In genomic region chr10:67855760-67856159, GRCm38 (mm10) we compare ENCODE assay signal across 29 mouse cellular contexts. TPM values are rescaled to one million over a fixed set of nuclear protein-coding genes. Genes with fewer than 3 reads are reported as not detected.
DNase-seq lines count a peak whose midpoint lies in the region; ATAC-seq and TF ChIP-seq lines count a peak whose summit lies in the region.
"Had no signal": no experiment of that assay in that cellular context is flagged by ENCODE, and none has a peak within 500 bp of the region (broad histone marks: within the 10 kb centered on the region; RNA-seq: fewer than 3 reads in every experiment).

No protein-coding gene starts in this region.

- no peak for ATAC-seq in heart, postnatal 0 days (ENCODE audit: insufficient read depth, low read depth)
- no peak for ATAC-seq in heart, embryonic 12.5 days (ENCODE audit: insufficient number of reproducible peaks, low FRiP score)
- peak; percentile 26; the same call in 1 of the 2 replicates for ATAC-seq in lung, postnatal 0 days
- ATAC-seq: forebrain, embryonic 16.5 days; intestine, postnatal 0 days; Patski had no signal

- H3K27me3 ChIP-seq in heart, postnatal 0 days (ENCODE audit: control insufficient read depth, insufficient read depth, low read length) = no peaks in the 10 kb centered on the region
- H3K27me3 ChIP-seq in heart, embryonic 12.5 days (replicated peaks) = no peaks in the 10 kb centered on the region
- H3K27me3 ChIP-seq in lung, postnatal 0 days (replicated peaks; ENCODE audit: insufficient read depth, low read length) = no peaks in the 10 kb centered on the region
- H3K27me3 ChIP-seq: hindbrain, embryonic 12.5 days; limb, embryonic 13.5 days; lung, embryonic 15.5 days; neural tube, embryonic 13.5 days had no signal

- H3K4me1 ChIP-seq in heart, postnatal 0 days (ENCODE audit: control insufficient read depth, insufficient read depth) = 0 out of 2 replicates have a peak, but pooled peaks cover 6% of the 10 kb centered on the region
- H3K4me1 ChIP-seq in heart, embryonic 12.5 days (replicated peaks) = 0 out of 2 replicates have a peak, but pooled peaks cover 7% of the 10 kb centered on the region
- no peaks in the 10 kb centered on the region for H3K4me1 ChIP-seq in lung, postnatal 0 days (ENCODE audit: insufficient read depth, low read depth, low read length)
- H3K4me1 ChIP-seq: embryonic facial prominence, embryonic 13.5 days; limb, embryonic 13.5 days; lung, embryonic 15.5 days; neural tube, embryonic 13.5 days had no signal

- no peak overlapping the region for H3K4me3 ChIP-seq in gastrocnemius, adult 2 months
- H3K4me3 ChIP-seq in heart, postnatal 0 days (ENCODE audit: low read depth, low read length) = no peak overlapping the region
- no peak overlapping the region for H3K4me3 ChIP-seq in heart, embryonic 12.5 days
- H3K4me3 ChIP-seq in lung, postnatal 0 days (ENCODE audit: low read depth, low read length) = no peak overlapping the region
- H3K4me3 ChIP-seq: embryonic facial prominence, embryonic 13.5 days; hindbrain, embryonic 12.5 days; limb, embryonic 13.5 days; lung, embryonic 15.5 days; neural tube, embryonic 13.5 days had no signal

- no peak for DNase-seq in gastrocnemius, adult 2 months
- no peak for DNase-seq in gastrocnemius, postnatal 14 days
- peak; percentile 26 for DNase-seq in heart, postnatal 0 days (ENCODE audit: low spot score)
- DNase-seq in lung, postnatal 0 days (ENCODE audit: low spot score) = no peak
- DNase-seq in lung, postnatal 25 days (ENCODE audit: low spot score) = no peak
- DNase-seq in brain, adult 2 months (ENCODE audit: low read depth, low spot score) = peak; percentile 32
- DNase-seq in ovary, adult 18-20 months (ENCODE audit: low spot score) = no peak
- DNase-seq: adrenal gland, postnatal 14 days; cerebellum, adult 18-20 months; cerebellum, postnatal 10 days; gastrocnemius, postnatal 36 days; kidney, adult 9 months; kidney, postnatal 10 days; layer of hippocampus, postnatal 36 days; thymus, adult 18-20 months; thymus, postnatal 25 days had no signal

- H3K27ac ChIP-seq in gastrocnemius, adult 2 months = peak overlapping the region; percentile 35
- no peak overlapping the region for H3K27ac ChIP-seq in heart, postnatal 0 days (ENCODE audit: low read depth)
- no peak overlapping the region for H3K27ac ChIP-seq in heart, embryonic 12.5 days (ENCODE audit: poor library complexity, severe bottlenecking)
- no peak overlapping the region for H3K27ac ChIP-seq in lung, postnatal 0 days (ENCODE audit: low read length)
- H3K27ac ChIP-seq: embryonic facial prominence, embryonic 13.5 days; hindbrain, embryonic 12.5 days; limb, embryonic 13.5 days; lung, embryonic 15.5 days; neural tube, embryonic 13.5 days; stomach, postnatal 0 days had no signal

- TF ChIP-seq CTCF in gastrocnemius, adult 2 months (IDR thresholded peaks at IDR 0.05) = no peak
- no peak for TF ChIP-seq CTCF in heart, postnatal 0 days (IDR thresholded peaks at IDR 0.05; ENCODE audit: low read depth)
- no peak for TF ChIP-seq CTCF in lung, postnatal 0 days (IDR thresholded peaks at IDR 0.05)

- 34% methylated on average over 5 of the region's 5 CpGs for WGBS in heart, postnatal 0 days
- WGBS in heart, embryonic 12.5 days = 49% methylated on average over 5 of the region's 5 CpGs
- 58% methylated on average over 5 of the region's 5 CpGs for WGBS in lung, postnatal 0 days

- H3K9ac ChIP-seq in heart, postnatal 0 days (replicated peaks; ENCODE audit: low read depth, low read length) = no peak overlapping the region
- H3K9ac ChIP-seq in heart, embryonic 12.5 days = no peak overlapping the region
- H3K9ac ChIP-seq in lung, postnatal 0 days (replicated peaks; ENCODE audit: low read depth) = no peak overlapping the region
- H3K9ac ChIP-seq: embryonic facial prominence, embryonic 13.5 days; hindbrain, embryonic 12.5 days; limb, embryonic 13.5 days; lung, embryonic 15.5 days; neural tube, embryonic 13.5 days had no signal

- H3K4me2 ChIP-seq in heart, postnatal 0 days (ENCODE audit: low read depth, low read length) = no peak overlapping the region
- H3K4me2 ChIP-seq in heart, embryonic 12.5 days = no peak overlapping the region
- no peak overlapping the region for H3K4me2 ChIP-seq in lung, postnatal 0 days (replicated peaks; ENCODE audit: low read depth, low read length)
- H3K4me2 ChIP-seq: embryonic facial prominence, embryonic 13.5 days; hindbrain, embryonic 12.5 days; limb, embryonic 13.5 days; liver, embryonic 11.5 days; lung, embryonic 15.5 days; neural tube, embryonic 13.5 days had no signal

- no peaks in the 10 kb centered on the region for H3K9me3 ChIP-seq in heart, postnatal 0 days (replicated peaks; ENCODE audit: control insufficient read depth, low read length)
- H3K9me3 ChIP-seq in heart, embryonic 12.5 days (replicated peaks) = no peaks in the 10 kb centered on the region
- H3K9me3 ChIP-seq in lung, postnatal 0 days (ENCODE audit: low read length) = no peaks in the 10 kb centered on the region
- H3K9me3 ChIP-seq: embryonic facial prominence, embryonic 13.5 days; hindbrain, embryonic 12.5 days; limb, embryonic 13.5 days; lung, embryonic 15.5 days; neural tube, embryonic 13.5 days had no signal

- intact Hi-C loops in gastrocnemius, adult 2 months (cut with DNase I) = loop anchor here (10.0 kb wide), 2 partner anchors 91 to 131 kb away; no protein-coding TSS in a partner anchor
- intact Hi-C loops in gastrocnemius, postnatal 14 days (cut with DNase I; ENCODE audit: low total_unique reads) = loop anchor here (10.0 kb wide), 1 partner anchor 321 kb away; the partner anchor contains the start of gene Egr2

- TF ChIP-seq EP300 in heart, postnatal 0 days (IDR thresholded peaks at IDR 0.05; ENCODE audit: low read depth) = no peak
- TF ChIP-seq EP300 in lung, postnatal 0 days (IDR thresholded peaks at IDR 0.05) = no peak

- no peaks in the 10 kb centered on the region for H3K36me3 ChIP-seq in heart, postnatal 0 days (replicated peaks; ENCODE audit: control insufficient read depth, insufficient read depth, low read length)
- no peaks in the 10 kb centered on the region for H3K36me3 ChIP-seq in heart, embryonic 12.5 days
- no peaks in the 10 kb centered on the region for H3K36me3 ChIP-seq in lung, postnatal 0 days (ENCODE audit: insufficient read depth, low read length)
- H3K36me3 ChIP-seq: embryonic facial prominence, embryonic 13.5 days; hindbrain, embryonic 12.5 days; limb, embryonic 13.5 days; lung, embryonic 15.5 days; neural tube, embryonic 13.5 days had no signal

RNA-seq across cellular contexts. Expression of gene Zfp365, which starts 56.7 kb away (rescaled TPM):
- total RNA-seq in gastrocnemius, adult 2 months (2021) = under 1 TPM; 0.15 to 0.36 TPM
- under 1 TPM; 0.33 to 0.41 TPM for total RNA-seq in gastrocnemius, postnatal 14 days (2021)
- total RNA-seq in heart, postnatal 0 days (2014; rRNA removed; ENCODE audit: low replicate concordance) = 0.46 TPM in 1 of 2 replicates, not detected in the other
- polyA plus RNA-seq in heart, postnatal 0 days (2015; fragmentation: Nextera tagmentation; extraction: Ambion mirVana) = 0.34 and 0.37 TPM in 2 replicates
- 0.63 and 0.95 TPM in 2 replicates for polyA plus RNA-seq in heart, embryonic 12.5 days (2016; fragmentation: Nextera tagmentation; extraction: Ambion mirVana)
- 2.5 and 2.6 TPM in 2 replicates for polyA plus RNA-seq in lung, postnatal 0 days (2015; fragmentation: Nextera tagmentation; extraction: Ambion mirVana)
- total RNA-seq: MEL had no signal
- polyA plus RNA-seq: liver, embryonic 16.5 days had no signal

Comparison
In these comparisons a context has a peak if more than half of its experiments do, and no peak if none do; other contexts are left out.
1. DNase-seq: peak in heart, postnatal 0 days (single experiment) and brain, adult 2 months (single experiment); none in gastrocnemius, adult 2 months (single experiment), gastrocnemius, postnatal 14 days (single experiment), lung, postnatal 0 days (single experiment), lung, postnatal 25 days (single experiment) and ovary, adult 18-20 months (single experiment).